Mouse (Mus musculus) bone marrow, adult 2 months (tissue): ENCODE results near the gene Rcan3. TPM values are rescaled to one million over a fixed set of nuclear protein-coding genes. Genes with fewer than 3 reads are reported as not detected.

Experiments used
- H3K27ac ChIP-seq: fragments of 200-500 bp; 2 replicates; pipeline ENCODE4 v1.5.1; 2012; ENCODE audit warnings: low read depth, mild to moderate bottlenecking, control low read depth, inconsistent platforms, low read length; ENCODE audit not compliant: control insufficient read depth, poor library complexity, insufficient read depth
- H3K4me1 ChIP-seq: fragments of 200-500 bp; 2 replicates; pipeline ENCODE4 v1.6.1; 2011; ENCODE audit warnings: low read length; ENCODE audit not compliant: control insufficient read depth, insufficient read depth
- H3K4me3 ChIP-seq: fragments of 200-500 bp; replicated peaks from 2 replicates; pipeline ENCODE3; 2011; ENCODE audit warnings: mild to moderate bottlenecking, low read depth, low read length, control low read depth; ENCODE audit not compliant: control insufficient read depth
- CTCF ChIP-seq: fragments of 200-500 bp; IDR thresholded peaks from 2 replicates; pipeline ENCODE4 v1.5.1; 2011; ENCODE audit warnings: low read length, control low read depth; ENCODE audit not compliant: control insufficient read depth, insufficient read depth
- POLR2A ChIP-seq: fragments of 200-500 bp; IDR thresholded peaks from 2 replicates; pipeline ENCODE4 v1.6.1; 2011; ENCODE audit warnings: low read depth, mild to moderate bottlenecking, control low read depth, low read length, borderline replicate concordance; ENCODE audit not compliant: control insufficient read depth
- WGBS: fragments of 180-500 bp; shearing (Covaris S2); methylation state at CpG from one replicate; pipeline ENCODE4 v1.1.7; 2018; 5-methylcytosine and 5-hydroxymethylcytosine counted together
- polyA plus RNA-seq: library from polyadenylated mRNA; stranded (reverse); fragments of >200 nt; gene quantifications from 2 replicates; pipeline ENCODE4 v1.2.4, GENCODE M21; 2011; ENCODE audit warnings: low replicate concordance; ENCODE audit not compliant: missing spikeins, insufficient read depth, insufficient read length

The Rcan3 gene
- polyA plus RNA-seq, 1 experiment: 16.3 TPM

GRCm38 (mm10) chr4:135392801-135393200 lies 40.9 kb downstream of the Rcan3 start:
- TF ChIP-seq POLR2A (no peak), CTCF (no peak)
- H3K27ac ChIP-seq: no peak overlapping the region
- 78% methylated on average over 3 of the region's 3 CpGs for WGBS
- H3K4me1 ChIP-seq: no peaks in the 10 kb centered on the region
- H3K4me3 ChIP-seq: no peak overlapping the region

DNA sequence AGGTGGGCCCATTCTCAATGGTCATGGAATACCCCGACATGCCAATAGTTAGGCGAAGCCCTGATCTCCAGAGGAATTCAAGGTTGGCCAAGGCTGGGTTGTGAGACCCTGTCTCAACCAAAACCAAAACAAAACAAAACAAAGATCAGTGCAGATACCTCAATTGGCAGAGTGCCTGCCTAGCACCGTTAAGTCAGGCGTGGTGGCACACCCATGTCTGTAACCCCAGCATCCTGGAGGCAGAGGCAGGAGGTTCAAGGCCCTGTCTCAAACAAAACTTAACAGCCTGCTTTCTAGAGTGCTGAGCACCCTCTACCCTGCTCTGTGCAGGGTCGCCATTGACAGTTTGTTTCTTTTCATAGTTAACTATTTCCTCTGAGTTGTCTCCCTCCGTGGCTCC lies 42.6 kb downstream of the Rcan3 start:
- TF ChIP-seq CTCF (no peak), POLR2A (no peak)
- 64% methylated on average over 6 of the region's 6 CpGs for WGBS

GRCm38 (mm10) chr4:135385614-135386013 lies 48.0 kb downstream of the Rcan3 start:
- WGBS: 24% methylated on average over 10 of the region's 10 CpGs
- Histone ChIP-seq H3K4me1 (no peaks in the 10 kb centered on the region), H3K4me3 (no peak overlapping the region), H3K27ac (no peak overlapping the region)
- no peak for TF ChIP-seq CTCF
- TF ChIP-seq POLR2A: no peak

More for the DNA sequence above, 42.6 kb downstream of the Rcan3 start:
- Histone ChIP-seq H3K27ac (no peak overlapping the region), H3K4me3 (no peak overlapping the region), H3K4me1 (no peaks in the 10 kb centered on the region)

DNA sequence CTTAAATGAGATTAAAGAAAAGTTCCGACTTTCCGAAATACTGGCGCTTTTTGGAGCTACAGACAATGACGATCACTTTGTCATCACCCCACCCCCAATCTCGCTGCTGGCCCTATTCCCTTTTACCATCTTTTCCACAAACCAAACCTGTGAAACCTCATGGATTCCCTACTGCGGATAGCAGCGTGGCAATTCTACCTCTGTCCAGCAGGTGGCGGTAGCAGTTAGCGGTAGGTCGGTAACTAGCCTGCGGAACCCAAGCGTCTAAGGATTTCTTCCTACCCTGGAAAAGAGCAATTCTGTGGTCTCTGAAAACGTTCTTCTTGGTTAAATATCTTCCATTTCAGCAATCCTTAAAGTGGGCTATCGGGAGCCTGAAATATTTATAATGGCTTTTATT lies 51.3 kb downstream of the Rcan3 start:
- Histone ChIP-seq H3K4me1 (no peaks in the 10 kb centered on the region), H3K27ac (no peak overlapping the region), H3K4me3 (no peak overlapping the region)
- no peak for TF ChIP-seq POLR2A
- peak; percentile 97 for TF ChIP-seq CTCF
- 3% methylated on average over 14 of the region's 14 CpGs for WGBS

DNA sequence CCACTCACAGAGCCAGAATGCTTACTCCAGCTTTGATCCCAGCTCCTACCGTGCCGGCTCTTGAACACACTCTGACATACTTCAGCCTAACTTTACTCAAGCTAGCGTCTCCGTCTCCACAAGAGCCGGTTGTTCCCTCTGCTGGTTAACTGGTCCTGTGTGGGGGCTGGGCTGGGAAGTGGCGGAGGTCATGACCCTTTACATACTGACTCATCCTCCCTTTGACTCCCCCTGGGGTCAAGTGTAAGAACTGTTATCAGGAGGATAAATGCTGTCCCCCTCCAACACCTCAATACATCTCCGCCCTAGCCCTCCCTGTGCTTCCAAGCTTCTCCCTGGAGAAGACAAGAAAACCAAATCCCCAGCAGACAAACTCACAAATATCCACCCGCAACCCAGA lies 52.3 kb downstream of the Rcan3 start:
- Histone ChIP-seq H3K4me3 (no peak overlapping the region), H3K4me1 (no peaks in the 10 kb centered on the region), H3K27ac (no peak overlapping the region)
- 81% methylated on average over 8 of the region's 8 CpGs for WGBS
- TF ChIP-seq CTCF: no peak
- no peak for TF ChIP-seq POLR2A

DNA sequence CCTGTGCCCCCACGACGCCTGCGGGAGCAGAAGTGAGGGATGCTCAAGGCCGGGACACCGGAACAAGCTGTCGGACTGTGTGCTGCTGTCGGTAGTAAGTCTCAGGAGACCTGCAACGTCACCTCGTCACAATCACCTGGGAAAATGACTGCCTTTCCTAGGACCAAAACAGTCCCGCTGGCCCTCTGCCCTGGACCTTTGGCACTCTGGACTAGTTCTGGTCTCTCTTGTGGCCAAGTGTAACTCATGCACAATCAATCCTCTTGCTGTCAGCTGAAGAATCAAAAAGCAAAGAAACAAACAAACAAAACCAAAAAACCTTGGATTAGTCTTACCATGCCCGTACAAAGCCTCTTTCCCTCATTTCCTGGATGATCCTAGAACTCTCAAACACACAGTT lies 56.4 kb downstream of the Rcan3 start:
- 87% methylated on average over 11 of the region's 11 CpGs for WGBS
- no peaks in the 10 kb centered on the region for H3K4me1 ChIP-seq
- TF ChIP-seq CTCF (no peak), POLR2A (no peak)
- H3K27ac ChIP-seq: no peak overlapping the region
- no peak overlapping the region for H3K4me3 ChIP-seq

- TF ChIP-seq POLR2A (no peak), CTCF (peak; percentile 47; the same call in 1 of the 2 replicates)
- Histone ChIP-seq H3K27ac (no peak overlapping the region), H3K4me1 (no peaks in the 10 kb centered on the region), H3K4me3 (no peak overlapping the region)
- 81% methylated on average over 3 of the region's 3 CpGs for WGBS
These were observed 58.2 kb downstream of the Rcan3 start for GRCm38 (mm10) chr4:135375444-135375843.

DNA sequence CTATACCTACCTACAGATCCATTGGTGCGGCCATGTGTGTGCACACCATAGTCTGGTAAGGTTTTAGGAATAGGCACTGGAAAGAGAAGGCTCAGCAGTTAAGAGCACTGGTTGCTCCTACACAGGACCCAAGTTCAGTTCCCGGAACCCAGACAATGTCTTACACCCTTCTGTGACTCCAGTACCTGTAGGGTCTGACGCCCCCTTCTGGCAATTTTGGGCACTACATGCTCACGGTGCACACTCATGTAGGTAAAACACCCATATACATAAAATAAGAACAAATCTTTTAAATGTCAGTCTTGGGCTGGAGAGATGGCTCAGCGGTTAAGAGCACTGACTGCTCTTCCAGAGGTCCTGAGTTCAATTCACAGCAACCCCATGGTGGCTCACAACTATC lies 60.4 kb downstream of the Rcan3 start:
- no peaks in the 10 kb centered on the region for H3K4me1 ChIP-seq
- H3K4me3 ChIP-seq: no peak overlapping the region
- no peak for TF ChIP-seq POLR2A
- peak; percentile 28; the same call in 1 of the 2 replicates for TF ChIP-seq CTCF
- WGBS: 81% methylated on average over 5 of the region's 5 CpGs
- H3K27ac ChIP-seq: no peak overlapping the region

DNA sequence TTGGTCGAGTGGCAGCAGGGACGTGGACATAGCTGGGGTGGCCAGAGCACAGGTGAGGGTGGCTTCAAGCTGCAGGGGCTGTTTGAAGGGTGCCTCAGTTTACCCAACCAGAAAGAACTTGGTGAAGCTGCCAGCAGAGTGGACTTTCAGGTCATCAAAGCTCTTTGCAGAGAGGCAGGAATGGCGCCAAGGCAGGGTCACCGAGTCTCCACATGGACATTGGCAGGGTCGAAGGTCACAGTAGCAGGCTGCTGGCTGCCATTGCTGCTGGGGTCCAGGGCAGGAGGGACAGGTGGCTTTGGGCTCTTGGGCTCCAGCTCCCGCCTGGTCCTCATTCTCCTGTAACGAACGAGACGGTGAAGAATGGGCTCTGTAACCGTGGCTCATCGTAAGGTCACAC lies 63.3 kb downstream of the Rcan3 start:
- no peak for TF ChIP-seq POLR2A
- no peak overlapping the region for H3K27ac ChIP-seq
- H3K4me1 ChIP-seq: no peaks in the 10 kb centered on the region
- H3K4me3 ChIP-seq: no peak overlapping the region
- WGBS: 82% methylated on average over 11 of the region's 11 CpGs
